Comparison of ENCODE assay signal across 19 mouse cellular contexts in the genomic region with DNA sequence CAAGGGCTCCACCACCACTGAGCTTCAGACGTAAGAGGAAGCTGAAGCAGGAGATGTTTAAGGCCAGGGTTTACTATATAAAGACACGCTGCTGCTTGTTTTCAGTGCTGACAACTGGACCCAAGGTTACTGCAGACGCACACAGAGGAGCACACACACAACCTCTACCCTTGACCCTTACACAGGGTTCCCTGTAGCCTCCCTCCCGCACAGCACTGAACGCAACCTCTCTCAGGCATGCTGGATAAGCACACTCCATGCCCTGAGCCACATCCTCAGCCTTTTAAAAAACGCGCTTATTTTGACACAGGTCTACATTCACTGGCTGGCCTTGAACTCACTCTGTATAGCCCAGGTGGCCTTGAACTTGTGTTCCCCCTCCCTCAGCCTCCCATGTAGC. TPM values are rescaled to one million over a fixed set of nuclear protein-coding genes. Genes with fewer than 3 reads are reported as not detected.
DNase-seq lines count a peak whose midpoint lies in the region; ATAC-seq and TF ChIP-seq lines count a peak whose summit lies in the region.
"Had no signal": no experiment of that assay in that cellular context is flagged by ENCODE, and none has a peak within 500 bp of the region (broad histone marks: within the 10 kb centered on the region; RNA-seq: fewer than 3 reads in every experiment).

No protein-coding gene starts in this region.

- no peaks in the 10 kb centered on the region for H3K27me3 ChIP-seq in liver, adult 2 months (ENCODE audit: control insufficient read depth, insufficient read depth, low read length)
- H3K27me3 ChIP-seq in liver, embryonic 12.5 days (replicated peaks), result peaks cover 18% of the 10 kb centered on the region
- H3K27me3 ChIP-seq: heart, embryonic 15.5 days had no signal

- TF ChIP-seq CTCF in liver, adult 2 months (IDR thresholded peaks at IDR 0.05; ENCODE audit: low read depth, low read length), result no peak

- no peak for TF ChIP-seq POLR2A in liver, adult 2 months (IDR thresholded peaks at IDR 0.05; ENCODE audit: extremely low read depth, insufficient read depth, low read length)

- no peak overlapping the region for H3K9ac ChIP-seq in liver, adult 2 months (ENCODE audit: low read depth, low read length)
- no peak overlapping the region for H3K9ac ChIP-seq in liver, embryonic 12.5 days
- H3K9ac ChIP-seq: embryonic facial prominence, embryonic 12.5 days; forebrain, embryonic 15.5 days; heart, embryonic 15.5 days; hindbrain, embryonic 13.5 days had no signal

- H3K79me2 ChIP-seq in liver, adult 2 months (ENCODE audit: control insufficient read depth, insufficient read depth, low read length), result peaks cover 42% of the 10 kb centered on the region

- WGBS in liver, adult 2 months, result 27% methylated on average over 7 of the region's 7 CpGs
- WGBS in liver, embryonic 12.5 days (ENCODE audit: insufficient replicate concordance), result 66% methylated on average over 7 of the region's 7 CpGs

- H3K27ac ChIP-seq in liver, adult 2 months (replicated peaks; ENCODE audit: insufficient read depth, low read depth, low read length), result no peak overlapping the region
- no peak overlapping the region for H3K27ac ChIP-seq in liver, embryonic 12.5 days
- H3K27ac ChIP-seq: embryonic facial prominence, embryonic 12.5 days; forebrain, embryonic 15.5 days; heart, embryonic 15.5 days; hindbrain, embryonic 13.5 days; hindbrain, postnatal 0 days had no signal

- peaks cover 34% of the 10 kb centered on the region for H3K4me1 ChIP-seq in liver, adult 2 months (ENCODE audit: control insufficient read depth, insufficient read depth, low read length)
- H3K4me1 ChIP-seq in liver, embryonic 12.5 days, result peaks cover 8% of the 10 kb centered on the region
- H3K4me1 ChIP-seq: embryonic facial prominence, embryonic 12.5 days; forebrain, embryonic 15.5 days; hindbrain, embryonic 13.5 days had no signal

- H3K9me3 ChIP-seq in liver, embryonic 12.5 days (replicated peaks), result no peaks in the 10 kb centered on the region
- H3K9me3 ChIP-seq: embryonic facial prominence, embryonic 12.5 days; forebrain, embryonic 15.5 days; heart, embryonic 15.5 days; hindbrain, embryonic 13.5 days had no signal

- peak; percentile 75 for DNase-seq in liver, adult 2 months (ENCODE audit: extremely low read depth, low read depth, low spot score)
- DNase-seq in adipocyte (ENCODE audit: low spot score), result peak; percentile 3
- DNase-seq in adrenal gland, adult 8-10 months, result peak; percentile 55
- peak; percentile 47 to 51 for DNase-seq in adrenal gland, postnatal 36 days
- no peak for DNase-seq in thymus, postnatal 14 days
- DNase-seq in left cerebral cortex, adult 11 months (ENCODE audit: low spot score), result no peak
- DNase-seq: cerebellum, adult 11 months; cerebellum, adult 8-10 months; cerebellum, postnatal 14 days; gastrocnemius, postnatal 36 days; heart, adult 18-20 months; heart, postnatal 14 days had no signal

- no peak overlapping the region for H3K4me2 ChIP-seq in liver, embryonic 12.5 days
- H3K4me2 ChIP-seq: embryonic facial prominence, embryonic 12.5 days; forebrain, embryonic 15.5 days; heart, embryonic 11.5 days; heart, embryonic 15.5 days; hindbrain, embryonic 13.5 days had no signal

- no peak overlapping the region for H3K4me3 ChIP-seq in liver, adult 2 months (ENCODE audit: insufficient read depth, low read depth, low read length)
- no peak overlapping the region for H3K4me3 ChIP-seq in liver, embryonic 12.5 days
- H3K4me3 ChIP-seq: embryonic facial prominence, embryonic 12.5 days; forebrain, embryonic 15.5 days; heart, embryonic 15.5 days; hindbrain, embryonic 13.5 days had no signal

- no peaks in the 10 kb centered on the region for H3K36me3 ChIP-seq in liver, adult 2 months (ENCODE audit: control insufficient read depth, insufficient read depth, low read length)
- no peaks in the 10 kb centered on the region for H3K36me3 ChIP-seq in liver, embryonic 12.5 days
- H3K36me3 ChIP-seq: embryonic facial prominence, embryonic 12.5 days; forebrain, embryonic 15.5 days; heart, embryonic 15.5 days; hindbrain, embryonic 13.5 days had no signal

- ATAC-seq in liver, embryonic 12.5 days, result no peak
- ATAC-seq: forebrain, embryonic 15.5 days; hindbrain, postnatal 0 days had no signal

RNA-seq across cellular contexts. Expression of a gene that starts 7.0 kb away (rescaled TPM):
- 8.9 and 10.1 TPM in 2 replicates for total RNA-seq in liver, adult 2 months (2014; rRNA removed)
- 20.0 and 30.6 TPM in 2 replicates for polyA plus RNA-seq in liver, adult 2 months (2012; rRNA removed)
- polyA plus RNA-seq in liver, embryonic 12.5 days (2016; fragmentation: Nextera tagmentation; extraction: Ambion mirVana), result 7.0 and 8.1 TPM in 2 replicates
- total RNA-seq in adrenal gland, adult 8-10 months (2022), result 10 to 100 TPM; 15.6 to 19.0 (median 17.1) TPM
- total RNA-seq in adrenal gland, postnatal 36 days (2021), result 10 to 100 TPM; 12.1 to 14.5 TPM

Comparison
In these comparisons a context has a peak if more than half of its experiments do, and no peak if none do; other contexts are left out.
1. DNase-seq: peak in liver, adult 2 months (single experiment), adipocyte (single experiment), adrenal gland, adult 8-10 months (single experiment) and adrenal gland, postnatal 36 days (2 of 2); none in thymus, postnatal 14 days (single experiment) and left cerebral cortex, adult 11 months (single experiment).